Mouse (Mus musculus): Measurements from ENCODE around the gene Rpl23a. TPM values are rescaled to one million over a fixed set of nuclear protein-coding genes. Genes with fewer than 3 reads are reported as not detected.

Gene Rpl23a
- total and polyA plus RNA-seq, 3 experiments: 2,992 to 3,939 (median 3,361) TPM

GRCm38 (mm10) chr11:78146707-78147543 is 36.5 kb downstream of the Rpl23a start:
- Histone ChIP-seq H3K79me2 (replicated peaks; ENCODE audit: control insufficient read depth, extremely low read depth, insufficient read depth, poor library complexity, severe bottlenecking) (0 out of 2 replicates have a peak, but pooled peaks cover 3% of the 10 kb centered on the region), H3K9ac (ENCODE audit: insufficient read depth, low read depth) (no peak overlapping the region), H3K27me3 (replicated peaks) (no peaks in the 10 kb centered on the region), H3K27ac (ENCODE audit: insufficient read depth, low read depth) (peak overlapping the region; percentile 15; the same call in 1 of the 2 replicates), H3K4me3 (replicated peaks in 1 of 3; ENCODE audit: low read depth in 2 of 3, low read length in 2 of 3, poor library complexity in 1 of 3) (no peak overlapping the region), H3K4me1 (ENCODE audit: control insufficient read depth in 1 of 2, insufficient read depth in 2 of 2) (peaks cover 17 to 45% of the 10 kb centered on the region in 2 experiments; a peak in 3 of 4 replicates), H3K36me3 (replicated peaks in 1 of 2; ENCODE audit: control insufficient read depth in 1 of 2, insufficient read depth in 1 of 2, low read length in 1 of 2) (peaks cover 49 to 93% of the 10 kb centered on the region in 2 experiments), H3K9me3 (replicated peaks; ENCODE audit: low read length) (no peaks in the 10 kb centered on the region), H3K4me2 (ENCODE audit: insufficient read depth, low read depth, poor library complexity, severe bottlenecking) (no peak overlapping the region; the same call in 1 of the 2 replicates)
- TF ChIP-seq ZC3H11A (IDR thresholded peaks at IDR 0.05; ENCODE audit: low read depth, low read length) (no peak), RCOR1 (conservative IDR thresholded peaks at IDR 0.05; ENCODE audit: low read depth, low read length) (no peak), USF2 (conservative IDR thresholded peaks at IDR 0.05; ENCODE audit: low read depth, low read length) (0 out of 2 replicates have a peak, but pooled peaks have one; percentile 22), CTCF (conservative IDR thresholded peaks at IDR 0.05 in 1 of 2, IDR thresholded peaks at IDR 0.05 in 1 of 2; ENCODE audit: low read depth in 2 of 2, low read length in 2 of 2) (no peak), TCF12 (IDR thresholded peaks at IDR 0.05; ENCODE audit: low read depth, low read length) (no peak), ZKSCAN1 (IDR thresholded peaks at IDR 0.05; ENCODE audit: borderline replicate concordance, low read depth, low read length) (no peak), BHLHE40 (IDR thresholded peaks at IDR 0.05; ENCODE audit: low read depth, low read length) (0 out of 2 replicates have a peak, but pooled peaks have one; percentile 24), SIN3A (IDR thresholded peaks at IDR 0.05; ENCODE audit: low read length) (peak; percentile 86), MAX (IDR thresholded peaks at IDR 0.05; ENCODE audit: low read length) (no peak), MEF2A (IDR thresholded peaks at IDR 0.05; ENCODE audit: borderline replicate concordance, low read depth, low read length) (0 out of 2 replicates have a peak, but pooled peaks have one; percentile 75), IRF4 (IDR thresholded peaks at IDR 0.05; ENCODE audit: low read depth, low read length) (peak; percentile 91), ZMIZ1 (IDR thresholded peaks at IDR 0.05; ENCODE audit: low read depth, low read length) (no peak), MAFK (IDR thresholded peaks at IDR 0.05; ENCODE audit: insufficient replicate concordance, low read length) (peak; percentile 62; the same call in 1 of the 2 replicates), ETS1 (conservative IDR thresholded peaks at IDR 0.05; ENCODE audit: low read depth, low read length) (peak; percentile 46; the same call in 1 of the 2 replicates), MXI1 (IDR thresholded peaks at IDR 0.05; ENCODE audit: low read depth, low read length) (peak; percentile 66; the same call in 1 of the 2 replicates), EP300 (IDR thresholded peaks at IDR 0.05; ENCODE audit: low read length) (peak; percentile 94), CHD2 (IDR thresholded peaks at IDR 0.05; ENCODE audit: low read length) (0 out of 2 replicates have a peak, but pooled peaks have one; percentile 24), POLR2AphosphoS2 (IDR thresholded peaks at IDR 0.05; ENCODE audit: low read depth, low read length) (no peak)
- in situ Hi-C loops (cut with MboI; ENCODE audit: low pct_ligation_motif_present, low pct_unique_long_range_greater_than_20kb, low sequenced_read_pairs): no loop called here
- dilution Hi-C loops (cut with MboI; ENCODE audit: extremely low pct_ligation_motif_present, extremely low pct_unique_long_range_greater_than_20kb, low sequenced_read_pairs): no loop called here
- DNase-seq (ENCODE audit: extremely low read depth): no peak

- DNase-seq (ENCODE audit: extremely low read depth): no peak
- Histone ChIP-seq H3K4me3 (replicated peaks in 1 of 3; ENCODE audit: low read depth in 2 of 3, low read length in 2 of 3, poor library complexity in 1 of 3) (no peak overlapping the region), H3K9me3 (replicated peaks; ENCODE audit: low read length) (no peaks in the 10 kb centered on the region), H3K27me3 (replicated peaks) (no peaks in the 10 kb centered on the region), H3K4me2 (ENCODE audit: insufficient read depth, low read depth, poor library complexity, severe bottlenecking) (no peak overlapping the region), H3K9ac (ENCODE audit: insufficient read depth, low read depth) (no peak overlapping the region), H3K79me2 (replicated peaks; ENCODE audit: control insufficient read depth, extremely low read depth, insufficient read depth, poor library complexity, severe bottlenecking) (0 out of 2 replicates have a peak, but pooled peaks cover 3% of the 10 kb centered on the region), H3K27ac (ENCODE audit: insufficient read depth, low read depth) (no peak overlapping the region), H3K4me1 (ENCODE audit: control insufficient read depth in 1 of 2, insufficient read depth in 2 of 2) (peaks cover 17 to 46% of the 10 kb centered on the region in 2 experiments; a peak in 3 of 4 replicates), H3K36me3 (replicated peaks in 1 of 2; ENCODE audit: control insufficient read depth in 1 of 2, insufficient read depth in 1 of 2, low read length in 1 of 2) (peaks cover 49 to 95% of the 10 kb centered on the region in 2 experiments)
- TF ChIP-seq SMC3 (IDR thresholded peaks at IDR 0.05; ENCODE audit: low read depth, low read length): peak; percentile 42
- peak; percentile 16 for TF ChIP-seq RAD21 (IDR thresholded peaks at IDR 0.05; ENCODE audit: low read depth, low read length)
- no peak for TF ChIP-seq KAT2A (IDR thresholded peaks at IDR 0.05; ENCODE audit: insufficient replicate concordance, low read length)
- peak in 1 of 2 experiments; percentile 57; a peak in 2 of 4 replicates for TF ChIP-seq CTCF (conservative IDR thresholded peaks at IDR 0.05 in 1 of 2, IDR thresholded peaks at IDR 0.05 in 1 of 2; ENCODE audit: low read depth in 2 of 2, low read length in 2 of 2)
- dilution Hi-C loops (cut with MboI; ENCODE audit: extremely low pct_ligation_motif_present, extremely low pct_unique_long_range_greater_than_20kb, low sequenced_read_pairs): no loop called here
- in situ Hi-C loops (cut with MboI; ENCODE audit: low pct_ligation_motif_present, low pct_unique_long_range_greater_than_20kb, low sequenced_read_pairs): no loop called here
Measured at GRCm38 (mm10) chr11:78146168-78146567, 37.2 kb downstream of the Rpl23a start.
